Mouse (Mus musculus) bone marrow macrophage, adult 2 months (primary cell): ENCODE results near the gene Akr7a5. TPM values are rescaled to one million over a fixed set of nuclear protein-coding genes. Genes with fewer than 3 reads are reported as not detected.

Experiments
- H3K27ac ChIP-seq: 2 replicates; pipeline ENCODE4 v1.5.1; 2012; ENCODE audit warnings: low read depth, low read length; ENCODE audit not compliant: insufficient read depth
- H3K4me1 ChIP-seq: 2 replicates; pipeline ENCODE4 v1.6.1; 2012; ENCODE audit warnings: low read length; ENCODE audit not compliant: control insufficient read depth, insufficient read depth
- H3K4me3 ChIP-seq: 2 replicates; pipeline ENCODE4 v1.5.1; 2012; ENCODE audit warnings: mild to moderate bottlenecking, low read length, moderate library complexity; ENCODE audit not compliant: insufficient read depth
- CTCF ChIP-seq: IDR thresholded peaks from 2 replicates; pipeline ENCODE4 v1.5.1; 2012; ENCODE audit warnings: low read depth, mild to moderate bottlenecking, low read length, moderate library complexity
- POLR2A ChIP-seq: IDR thresholded peaks from 2 replicates; pipeline ENCODE4 v1.6.1; 2012; ENCODE audit warnings: mild to moderate bottlenecking, low read depth, low read length, borderline replicate concordance
- polyA plus RNA-seq: library from polyadenylated mRNA; stranded (reverse); fragments of >200 nt; gene quantifications from 2 replicates; pipeline ENCODE4 v1.2.4, GENCODE M21; 2012; ENCODE audit not compliant: missing spikeins, insufficient read depth, insufficient read length

Gene Akr7a5
- polyA plus RNA-seq, 1 experiment, result 17.5 TPM

DNA sequence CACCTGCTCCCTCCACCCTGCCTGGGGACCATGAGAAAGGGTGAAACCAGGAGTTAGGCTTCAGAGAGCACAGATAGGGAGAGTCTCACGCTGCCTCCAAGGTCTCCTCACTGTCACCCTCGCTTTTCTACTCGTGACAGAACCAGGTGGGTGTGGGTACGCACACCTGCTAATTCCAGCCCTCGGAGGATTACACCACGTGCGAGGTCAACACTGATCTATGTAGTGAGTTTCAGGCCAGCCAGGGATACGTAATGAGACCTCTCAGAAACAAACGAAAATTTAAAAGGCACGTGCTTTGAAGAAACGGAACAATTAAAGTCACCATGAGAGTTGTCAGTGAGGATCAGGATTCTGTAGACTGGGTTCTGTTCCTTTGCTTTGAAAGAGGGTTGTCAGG lies 7.9 kb downstream of the Akr7a5 start:
- no peak overlapping the region for H3K4me3 ChIP-seq

DNA sequence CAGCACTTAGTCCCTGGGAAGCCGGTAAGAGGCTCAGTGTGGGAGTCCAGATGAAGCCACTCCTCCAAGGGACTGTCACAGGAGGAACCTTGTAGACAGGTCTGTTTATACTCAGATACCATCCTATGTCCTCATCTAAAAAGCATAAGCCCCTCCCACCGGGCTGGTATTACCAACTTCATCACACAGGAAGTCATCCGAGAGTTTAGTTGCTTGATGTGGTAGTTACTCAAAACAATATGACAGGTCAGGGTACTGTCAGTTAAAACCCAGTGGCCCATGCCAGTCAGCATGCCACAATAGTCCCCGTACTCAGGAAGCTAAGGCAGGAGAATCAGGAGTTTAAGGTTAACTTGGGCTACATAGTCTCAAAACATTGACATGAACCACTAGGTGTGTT lies 9.2 kb downstream of the Akr7a5 start:
- no peak overlapping the region for H3K4me3 ChIP-seq
- peaks cover 9% of the 10 kb centered on the region for H3K4me1 ChIP-seq
- no peak for TF ChIP-seq CTCF
- TF ChIP-seq POLR2A, result no peak
- H3K27ac ChIP-seq, result no peak overlapping the region

More for the DNA sequence above, 7.9 kb downstream of the Akr7a5 start:
- H3K27ac ChIP-seq, result no peak overlapping the region
- no peak for TF ChIP-seq CTCF
- TF ChIP-seq POLR2A, result no peak
- H3K4me1 ChIP-seq, result peaks cover 9% of the 10 kb centered on the region

DNA sequence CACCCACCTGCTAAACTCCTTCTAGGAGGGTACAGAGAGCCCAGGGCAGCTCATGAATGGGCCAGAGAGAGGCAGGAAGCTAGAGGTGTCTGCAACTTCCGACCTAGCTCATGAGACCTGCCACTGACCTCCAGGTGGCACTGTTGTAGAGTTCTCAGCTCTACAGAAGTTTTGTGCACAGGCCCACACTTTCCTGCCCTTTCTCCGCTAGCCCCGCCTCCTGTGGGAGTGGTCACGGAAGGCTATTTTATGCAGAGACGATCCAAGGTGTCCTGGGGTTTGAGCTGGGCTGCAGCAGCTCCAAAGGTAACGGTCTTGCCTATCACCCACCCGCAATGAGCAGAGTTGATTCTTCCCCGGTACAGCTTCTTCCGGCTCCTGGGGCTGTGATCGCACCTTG lies 20.1 kb downstream of the Akr7a5 start:
- no peak for TF ChIP-seq POLR2A
- no peak; the same call in 1 of the 2 replicates for TF ChIP-seq CTCF
- H3K4me1 ChIP-seq, result peaks cover 3% of the 10 kb centered on the region; the same call in 1 of the 2 replicates
- H3K4me3 ChIP-seq, result peak overlapping the region; percentile 51
- H3K27ac ChIP-seq, result no peak overlapping the region

DNA sequence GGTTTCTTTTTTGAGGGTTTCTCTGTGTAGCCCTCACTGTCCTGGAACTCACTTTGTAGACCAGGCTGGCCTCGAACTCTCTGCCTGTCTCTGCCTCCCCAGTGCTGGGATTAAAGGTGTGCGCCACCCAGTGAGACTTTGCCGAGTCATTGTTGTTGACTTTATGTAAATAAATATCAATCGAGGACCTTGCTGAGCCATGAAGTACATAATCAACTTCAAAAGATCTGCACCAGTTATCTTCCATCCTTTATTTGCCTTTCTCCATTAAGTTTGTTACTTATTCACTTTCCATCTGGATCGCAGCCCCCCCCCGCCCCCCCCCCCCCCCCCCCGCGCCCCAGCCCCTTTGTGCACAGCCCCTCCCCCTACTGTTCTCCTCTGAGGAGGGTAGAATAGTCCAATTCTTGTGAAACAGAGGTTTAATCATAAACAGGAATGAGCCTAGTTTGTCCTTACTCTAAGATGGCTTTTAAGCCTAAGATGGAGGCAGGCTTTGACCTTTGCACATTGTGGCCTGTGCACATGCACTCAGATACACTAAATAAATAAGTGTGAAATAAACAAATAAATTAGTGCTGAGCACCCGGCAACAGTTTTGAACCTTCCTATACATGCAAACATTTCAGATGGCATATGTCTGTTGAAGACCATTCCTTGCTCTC lies 24.2 kb downstream of the Akr7a5 start:
- TF ChIP-seq CTCF (no peak), POLR2A (no peak)
- Histone ChIP-seq H3K4me1 (peaks cover 6% of the 10 kb centered on the region; the same call in 1 of the 2 replicates), H3K4me3 (no peak overlapping the region), H3K27ac (no peak overlapping the region)

DNA sequence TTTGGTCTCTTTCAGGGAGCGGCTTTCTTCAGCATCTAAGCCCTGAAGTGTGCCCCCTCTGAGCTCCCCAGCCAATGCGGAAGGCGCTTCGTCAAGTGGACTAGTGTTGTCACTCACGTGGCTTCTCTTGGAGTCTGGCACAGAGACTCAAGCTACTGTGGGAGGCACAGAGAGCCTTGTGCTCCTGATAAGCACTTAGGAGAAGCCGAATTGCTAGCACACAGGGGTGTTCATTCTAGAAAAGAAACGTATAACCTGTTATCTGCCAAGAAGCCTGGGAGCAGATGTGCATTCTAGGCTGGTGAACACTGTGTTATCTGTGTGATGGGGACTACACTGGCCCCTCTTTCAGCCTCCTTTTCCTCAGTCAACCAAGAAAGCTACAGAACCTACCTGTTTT lies 25.0 kb downstream of the Akr7a5 start:
- Histone ChIP-seq H3K4me3 (no peak overlapping the region), H3K27ac (no peak overlapping the region), H3K4me1 (peaks cover 6% of the 10 kb centered on the region; the same call in 1 of the 2 replicates)
- TF ChIP-seq POLR2A, result no peak
- no peak for TF ChIP-seq CTCF

DNA sequence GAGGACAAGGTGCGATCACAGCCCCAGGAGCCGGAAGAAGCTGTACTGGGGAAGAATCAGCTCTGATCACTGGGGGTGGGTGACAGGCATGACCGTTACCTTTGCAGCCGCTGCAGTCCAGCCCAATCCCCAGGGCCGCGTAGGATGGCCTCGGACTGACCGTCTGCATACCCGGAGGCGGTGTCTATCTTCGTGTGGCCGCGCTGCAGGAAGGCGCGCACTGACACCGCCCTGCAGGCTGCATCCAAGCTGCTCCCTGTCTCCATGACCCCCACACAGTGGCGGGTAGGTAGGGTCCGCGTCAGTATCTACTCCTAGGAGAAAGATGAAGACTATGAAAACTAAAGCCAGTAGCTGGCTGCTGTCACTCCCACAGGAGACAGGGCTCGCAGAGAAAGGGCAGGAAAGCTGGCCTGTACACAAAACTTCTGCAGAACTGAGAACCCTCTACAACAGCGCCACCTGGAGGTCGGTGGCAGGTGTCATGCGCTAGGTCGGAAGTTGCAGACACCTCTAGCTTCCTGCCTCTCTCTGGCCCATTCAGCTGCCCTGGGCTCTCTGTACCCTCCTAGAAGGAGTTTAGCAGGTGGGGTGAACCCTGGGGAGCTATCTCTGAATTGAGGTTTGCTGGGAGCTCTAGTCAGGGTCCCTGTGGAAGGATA lies 26.4 kb downstream of the Akr7a5 start:
- TF ChIP-seq POLR2A (no peak), CTCF (peak; percentile 53)
- peak overlapping the region; percentile 47 for H3K4me3 ChIP-seq
- H3K27ac ChIP-seq, result no peak overlapping the region
- peaks cover 12% of the 10 kb centered on the region for H3K4me1 ChIP-seq

DNA sequence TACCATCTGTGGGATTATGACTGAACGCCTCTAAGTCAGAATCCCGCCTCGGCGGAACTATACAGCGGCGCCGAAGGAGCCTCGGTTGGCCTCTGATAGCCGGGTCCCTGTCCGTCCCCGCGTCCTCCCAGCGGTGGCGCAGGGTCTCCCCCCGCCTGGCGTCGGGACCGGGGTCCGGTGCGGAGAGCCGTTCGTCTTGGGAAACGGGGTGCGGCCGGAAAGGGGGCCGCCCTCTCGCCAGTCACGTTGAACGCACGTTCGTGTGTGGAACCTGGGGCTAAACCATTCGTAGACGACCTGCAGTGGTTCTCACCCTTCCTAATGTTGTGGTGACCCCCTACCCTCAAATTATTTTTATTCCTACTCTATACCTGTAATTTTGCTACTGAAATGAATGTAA lies 27.6 kb downstream of the Akr7a5 start:
- H3K27ac ChIP-seq, result no peak overlapping the region
- H3K4me1 ChIP-seq, result peaks cover 13% of the 10 kb centered on the region
- no peak for TF ChIP-seq CTCF
- TF ChIP-seq POLR2A, result no peak
- H3K4me3 ChIP-seq, result no peak overlapping the region

DNA sequence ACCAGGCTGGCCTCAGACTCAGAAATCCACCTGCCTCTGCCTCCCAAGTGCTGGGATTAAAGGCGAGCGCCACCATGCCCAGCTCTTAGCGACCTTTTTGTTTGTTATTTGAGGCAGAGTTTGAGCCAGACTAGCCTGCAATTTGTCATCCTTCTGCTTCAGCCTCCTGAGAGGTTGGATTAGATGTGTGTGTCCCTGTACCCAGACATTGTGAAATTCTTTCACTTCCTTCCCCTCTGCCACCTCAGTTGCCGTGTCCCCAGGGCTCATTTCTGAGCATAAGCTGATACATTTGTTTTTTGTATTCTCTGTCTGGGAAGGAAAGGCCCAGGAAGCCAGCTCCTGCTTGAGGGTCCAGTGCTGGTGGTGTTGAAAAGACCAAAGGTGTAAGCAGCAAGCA lies 30.3 kb downstream of the Akr7a5 start:
- peaks cover 13% of the 10 kb centered on the region for H3K4me1 ChIP-seq
- TF ChIP-seq POLR2A (no peak), CTCF (no peak)
- no peak overlapping the region for H3K27ac ChIP-seq
- H3K4me3 ChIP-seq, result no peak overlapping the region

DNA sequence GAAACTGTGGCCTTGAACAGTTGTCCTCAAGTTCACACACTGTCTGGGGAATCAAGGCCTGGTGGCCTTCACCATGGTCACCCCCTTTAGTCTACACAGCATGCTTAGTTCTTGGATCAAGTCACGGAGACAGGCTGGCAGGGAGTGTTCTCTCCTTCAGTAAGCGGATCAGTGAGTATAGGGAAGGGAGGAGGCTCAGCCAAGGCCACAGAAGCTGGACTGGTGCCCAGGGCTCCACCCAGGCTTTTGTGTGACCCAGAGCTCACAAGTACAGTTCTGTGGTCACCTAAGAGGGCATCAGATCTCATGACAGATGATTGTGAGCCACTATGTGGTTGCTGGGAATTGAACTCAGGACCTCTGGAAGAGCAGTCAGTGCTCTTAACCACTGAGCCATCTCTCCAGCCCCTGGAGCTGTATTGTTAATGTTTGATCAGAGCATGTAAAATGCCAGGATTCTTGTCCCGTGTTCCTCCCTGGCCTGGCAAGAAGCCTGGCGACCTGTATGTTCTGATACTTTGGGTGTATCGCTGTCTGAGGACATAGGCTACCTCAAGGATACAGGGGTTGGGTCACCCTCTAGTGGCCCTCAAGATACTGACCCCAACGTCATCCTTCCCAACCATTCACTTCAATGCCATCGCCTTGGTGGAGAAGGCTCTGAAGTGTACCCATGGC lies 31.2 kb downstream of the Akr7a5 start:
- H3K27ac ChIP-seq, result no peak overlapping the region
- no peak overlapping the region for H3K4me3 ChIP-seq
- no peak for TF ChIP-seq CTCF
- peaks cover 13% of the 10 kb centered on the region for H3K4me1 ChIP-seq

DNA sequence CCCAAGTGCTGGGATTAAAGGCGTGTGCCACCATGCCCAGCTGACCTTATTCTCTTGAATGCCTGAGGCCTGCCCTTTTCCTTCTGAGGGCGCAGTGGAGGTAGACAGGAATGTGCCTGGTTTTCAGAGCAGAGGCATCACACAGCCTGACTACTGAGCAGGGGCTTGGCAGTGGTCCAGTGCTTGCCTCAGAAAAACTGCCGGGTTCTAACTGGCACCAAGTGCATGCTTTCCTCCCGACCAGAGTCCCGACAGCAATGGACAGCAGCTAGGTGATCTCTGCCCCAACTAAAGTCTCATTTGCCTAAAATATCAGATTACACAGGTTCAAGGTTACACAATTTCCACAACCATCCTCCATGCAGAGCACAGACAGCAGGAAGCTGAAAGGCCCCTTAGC lies 33.2 kb downstream of the Akr7a5 start:
- TF ChIP-seq CTCF (no peak), POLR2A (no peak)
- H3K27ac ChIP-seq, result no peak overlapping the region
- no peak overlapping the region for H3K4me3 ChIP-seq
- peaks cover 10% of the 10 kb centered on the region for H3K4me1 ChIP-seq
